Comparison of ENCODE assay signal across 10 mouse cellular contexts in genomic region chr11:33180701-33181116, GRCm38 (mm10). TPM values are rescaled to one million over a fixed set of nuclear protein-coding genes. Genes with fewer than 3 reads are reported as not detected.
DNase-seq lines count a peak whose midpoint lies in the region; ATAC-seq lines count a peak whose summit lies in the region.
"Had no signal": no experiment of that assay in that cellular context is flagged by ENCODE, and none has a peak within 500 bp of the region (broad histone marks: within the 10 kb centered on the region; RNA-seq: fewer than 3 reads in every experiment).

No protein-coding gene starts in this region.

- ATAC-seq in lung, embryonic 16.5 days (ENCODE audit: low read depth), result no peak
- ATAC-seq in forebrain, embryonic 11.5 days (replicated peaks; ENCODE audit: low FRiP score), result peak; percentile 39; the same call in 1 of the 2 replicates
- ATAC-seq in limb, embryonic 13.5 days (ENCODE audit: low FRiP score, low read depth), result peak; percentile 64; the same call in 1 of the 2 replicates
- ATAC-seq in stomach, embryonic 15.5 days (ENCODE audit: insufficient read depth, low FRiP score, low read depth), result no peak

- WGBS in lung, embryonic 16.5 days, result 5% methylated on average over 18 of the region's 18 CpGs
- WGBS in forebrain, embryonic 11.5 days, result 2% methylated on average over 18 of the region's 18 CpGs
- 2% methylated on average over 18 of the region's 18 CpGs for WGBS in limb, embryonic 13.5 days
- WGBS in stomach, embryonic 15.5 days, result 5% methylated on average over 18 of the region's 18 CpGs

- H3K36me3 ChIP-seq in lung, embryonic 16.5 days (ENCODE audit: control insufficient read depth, insufficient read depth, low read length), result no peaks in the 10 kb centered on the region
- H3K36me3 ChIP-seq in forebrain, embryonic 11.5 days (ENCODE audit: control insufficient read depth, insufficient read depth, low read length), result no peaks in the 10 kb centered on the region
- H3K36me3 ChIP-seq in limb, embryonic 13.5 days, result no peaks in the 10 kb centered on the region
- H3K36me3 ChIP-seq in stomach, embryonic 15.5 days, result no peaks in the 10 kb centered on the region

- H3K9me3 ChIP-seq in lung, embryonic 16.5 days (ENCODE audit: control insufficient read depth, low read length), result no peaks in the 10 kb centered on the region
- H3K9me3 ChIP-seq in forebrain, embryonic 11.5 days (ENCODE audit: control insufficient read depth, low read length), result no peaks in the 10 kb centered on the region
- no peaks in the 10 kb centered on the region for H3K9me3 ChIP-seq in limb, embryonic 13.5 days
- no peaks in the 10 kb centered on the region for H3K9me3 ChIP-seq in stomach, embryonic 15.5 days

- H3K4me3 ChIP-seq in lung, embryonic 16.5 days (ENCODE audit: low read length), result peak overlapping the region; percentile 25
- H3K4me3 ChIP-seq in forebrain, embryonic 11.5 days (ENCODE audit: low read depth, low read length), result peak overlapping the region; percentile 6; the same call in 1 of the 2 replicates
- peak overlapping the region; percentile 33 for H3K4me3 ChIP-seq in limb, embryonic 13.5 days
- H3K4me3 ChIP-seq in stomach, embryonic 15.5 days (replicated peaks), result peak overlapping the region; percentile 17; the same call in 1 of the 2 replicates
- H3K4me3 ChIP-seq: myocyte had no signal

- H3K4me1 ChIP-seq in lung, embryonic 16.5 days (replicated peaks; ENCODE audit: control insufficient read depth, insufficient read depth, low read length), result peaks cover 2% of the 10 kb centered on the region
- no peaks in the 10 kb centered on the region for H3K4me1 ChIP-seq in forebrain, embryonic 11.5 days (replicated peaks; ENCODE audit: control insufficient read depth, insufficient read depth, low read length)
- H3K4me1 ChIP-seq in limb, embryonic 13.5 days, result peaks cover 8% of the 10 kb centered on the region; the same call in 1 of the 2 replicates
- 0 out of 2 replicates have a peak, but pooled peaks cover 9% of the 10 kb centered on the region for H3K4me1 ChIP-seq in stomach, embryonic 15.5 days

- H3K27me3 ChIP-seq in lung, embryonic 16.5 days (ENCODE audit: control insufficient read depth, insufficient read depth, low read depth, low read length), result peaks cover 20% of the 10 kb centered on the region; the same call in 1 of the 2 replicates
- H3K27me3 ChIP-seq in forebrain, embryonic 11.5 days (ENCODE audit: control insufficient read depth, insufficient read depth, low read length), result peaks cover 7% of the 10 kb centered on the region; the same call in 1 of the 2 replicates
- H3K27me3 ChIP-seq in limb, embryonic 13.5 days, result peaks cover 48% of the 10 kb centered on the region
- H3K27me3 ChIP-seq in stomach, embryonic 15.5 days (replicated peaks), result peaks cover 15% of the 10 kb centered on the region

- peak overlapping the region; percentile 50 for H3K4me2 ChIP-seq in lung, embryonic 16.5 days (ENCODE audit: low read depth, low read length)
- peak overlapping the region; percentile 40 for H3K4me2 ChIP-seq in forebrain, embryonic 11.5 days (ENCODE audit: low read depth, low read length, severe bottlenecking)
- peak overlapping the region; percentile 68 for H3K4me2 ChIP-seq in limb, embryonic 13.5 days (replicated peaks)
- H3K4me2 ChIP-seq in stomach, embryonic 15.5 days, result peak overlapping the region; percentile 46

- DNase-seq in lung, postnatal 10 days, result no peak
- peak; percentile 63 for DNase-seq in forebrain, embryonic 11.5 days (ENCODE audit: low spot score)
- DNase-seq in urinary bladder, postnatal 36 days (ENCODE audit: low spot score in 2 of 2), result no peak
- DNase-seq in frontal cortex, postnatal 25 days (ENCODE audit: low spot score in 2 of 2), result no peak
- DNase-seq in layer of hippocampus, adult 11-12 months (ENCODE audit: low spot score), result no peak
- DNase-seq: kidney, adult 9 months had no signal

- peak overlapping the region; percentile 25; the same call in 1 of the 2 replicates for H3K9ac ChIP-seq in lung, embryonic 16.5 days (ENCODE audit: low read length)
- no peak overlapping the region for H3K9ac ChIP-seq in forebrain, embryonic 11.5 days (ENCODE audit: low read length)
- H3K9ac ChIP-seq in limb, embryonic 13.5 days, result peak overlapping the region; percentile 56
- H3K9ac ChIP-seq in stomach, embryonic 15.5 days, result no peak overlapping the region

- H3K27ac ChIP-seq in lung, embryonic 16.5 days (ENCODE audit: low read length), result no peak overlapping the region
- H3K27ac ChIP-seq in forebrain, embryonic 11.5 days (ENCODE audit: low read depth, low read length), result no peak overlapping the region
- no peak overlapping the region for H3K27ac ChIP-seq in limb, embryonic 13.5 days
- no peak overlapping the region for H3K27ac ChIP-seq in stomach, embryonic 15.5 days

RNA-seq across cellular contexts. Expression of gene Npm1, which starts 17.7 kb away (rescaled TPM):
- polyA plus RNA-seq in lung, embryonic 16.5 days (2015; fragmentation: Nextera tagmentation; extraction: Ambion mirVana), result 736 and 786 TPM in 2 replicates
- 1,065 and 1,104 TPM in 2 replicates for polyA plus RNA-seq in forebrain, embryonic 11.5 days (2014; fragmentation: Nextera tagmentation; extraction: Ambion mirVana)
- 1,176 and 1,233 TPM in 2 replicates for polyA plus RNA-seq in limb, embryonic 13.5 days (2015; fragmentation: Nextera tagmentation; extraction: Ambion mirVana)
- 849 and 936 TPM in 2 replicates for polyA plus RNA-seq in stomach, embryonic 15.5 days (2015; fragmentation: Nextera tagmentation; extraction: Ambion mirVana)

RNA-seq across cellular contexts. Expression of gene Tlx3, which starts 22.7 kb away (rescaled TPM):
- not detected in 2 replicates for polyA plus RNA-seq in lung, embryonic 16.5 days (2015; fragmentation: Nextera tagmentation; extraction: Ambion mirVana)
- not detected in 2 replicates for polyA plus RNA-seq in forebrain, embryonic 11.5 days (2014; fragmentation: Nextera tagmentation; extraction: Ambion mirVana)
- polyA plus RNA-seq in limb, embryonic 13.5 days (2015; fragmentation: Nextera tagmentation; extraction: Ambion mirVana), result not detected in 2 replicates
- 0.08 TPM in 1 of 2 replicates, not detected in the other for polyA plus RNA-seq in stomach, embryonic 15.5 days (2015; fragmentation: Nextera tagmentation; extraction: Ambion mirVana)
- polyA plus RNA-seq: myocyte had no signal

RNA-seq across cellular contexts. Expression of gene Fgf18, which starts 33.5 kb away (rescaled TPM):
- polyA plus RNA-seq in lung, embryonic 16.5 days (2015; fragmentation: Nextera tagmentation; extraction: Ambion mirVana), result 10.8 and 11.3 TPM in 2 replicates
- polyA plus RNA-seq in forebrain, embryonic 11.5 days (2014; fragmentation: Nextera tagmentation; extraction: Ambion mirVana), result 2.7 and 4.1 TPM in 2 replicates
- polyA plus RNA-seq in limb, embryonic 13.5 days (2015; fragmentation: Nextera tagmentation; extraction: Ambion mirVana), result 17.0 and 18.8 TPM in 2 replicates
- polyA plus RNA-seq in stomach, embryonic 15.5 days (2015; fragmentation: Nextera tagmentation; extraction: Ambion mirVana), result 3.7 and 4.1 TPM in 2 replicates

Comparison
In these comparisons a context has a peak if more than half of its experiments do, and no peak if none do; other contexts are left out.
1. ATAC-seq: peak in forebrain, embryonic 11.5 days (single experiment) and limb, embryonic 13.5 days (single experiment); none in lung, embryonic 16.5 days (single experiment) and stomach, embryonic 15.5 days (single experiment).
2. H3K9ac ChIP-seq: peak in lung, embryonic 16.5 days (single experiment) and limb, embryonic 13.5 days (single experiment); none in forebrain, embryonic 11.5 days (single experiment) and stomach, embryonic 15.5 days (single experiment).
3. Peak in every context shown above with its lines, with median percentiles within 50 percentile points of each other: H3K4me2 ChIP-seq and H3K4me3 ChIP-seq.